Comparison of ENCODE assay signal across 13 mouse cellular contexts in genomic region chr6:129643237-129643636, GRCm38 (mm10). TPM values are rescaled to one million over a fixed set of nuclear protein-coding genes. Genes with fewer than 3 reads are reported as not detected.
"Had no signal": no experiment of that assay in that cellular context is flagged by ENCODE, and none has a peak within 500 bp of the region (broad histone marks: within the 10 kb centered on the region; RNA-seq: fewer than 3 reads in every experiment).

Gene Klrc3, minus strand, starts transcription at chr6:129643337.

RNA-seq across cellular contexts. Expression of gene Klrc3, which starts in this region (rescaled TPM):
- total RNA-seq: forebrain, postnatal 0 days; gastrocnemius, adult 18-20 months; gastrocnemius, adult 2 months; gastrocnemius, adult 8-10 months; gastrocnemius, postnatal 10 days; gastrocnemius, postnatal 14 days; gastrocnemius, postnatal 25 days; gastrocnemius, postnatal 36 days; gastrocnemius, postnatal 4 days; granulocyte monocyte progenitor cell, adult 5-6 weeks; heart, adult 18-20 months; heart, adult 2 months; heart, adult 8-10 months had no signal
